Mouse (Mus musculus) forebrain, postnatal 0 days (tissue): Measurements from ENCODE around the gene Sox5. TPM values are rescaled to one million over a fixed set of nuclear protein-coding genes. Genes with fewer than 3 reads are reported as not detected.
A peak's percentile ranks its signal among the peaks of the same experiment; 100 is the strongest.

Source experiments
- ATAC-seq: fragments of 200-750 bp; cut with Nextera tagmentation; 2 replicates; pipeline ENCODE4 v1.8.0; 2017; ENCODE audit warnings: mild to moderate bottlenecking, moderate library complexity
- DNase-seq: peaks from one replicate; pipeline ENCODE4 v3.0.0-alpha.2; 2015
- H3K27ac ChIP-seq: fragments of 300-500 bp; sonication (generic); 2 replicates; pipeline ENCODE4 v1.5.1; 2014; ENCODE audit warnings: low read depth, mild to moderate bottlenecking, antibody characterized with exemption, low read length, moderate library complexity, mixed read lengths
- H3K27me3 ChIP-seq: fragments of 300-500 bp; sonication (generic); 2 replicates; pipeline ENCODE4 v1.6.1; 2014; ENCODE audit warnings: mild to moderate bottlenecking, low read length, mixed read lengths; ENCODE audit not compliant: insufficient read depth
- H3K36me3 ChIP-seq: fragments of 300-500 bp; sonication (generic); 2 replicates; pipeline ENCODE4 v1.6.1; 2014; ENCODE audit warnings: mild to moderate bottlenecking, moderate library complexity; ENCODE audit not compliant: insufficient read depth
- H3K4me1 ChIP-seq: fragments of 300-500 bp; sonication (generic); 2 replicates; pipeline ENCODE4 v1.6.1; 2014; ENCODE audit warnings: antibody characterized with exemption; ENCODE audit not compliant: insufficient read depth
- H3K4me2 ChIP-seq: fragments of 300-500 bp; sonication (generic); 2 replicates; pipeline ENCODE4 v1.6.1; 2014; ENCODE audit warnings: low read depth, mild to moderate bottlenecking, moderate library complexity
- H3K4me3 ChIP-seq: fragments of 300-500 bp; sonication (generic); 2 replicates; pipeline ENCODE4 v1.5.1; 2014; ENCODE audit warnings: low read depth, low read length, mixed read lengths
- H3K9ac ChIP-seq: fragments of 300-500 bp; sonication (generic); 2 replicates; pipeline ENCODE4 v1.6.1; 2014; ENCODE audit warnings: mild to moderate bottlenecking
- H3K9me3 ChIP-seq: fragments of 300-500 bp; sonication (generic); 2 replicates; pipeline ENCODE4 v1.6.1; 2016; ENCODE audit warnings: low read length
- CTCF ChIP-seq: sonication (generic); IDR thresholded peaks from 2 replicates; pipeline ENCODE4 v1.5.1; 2016; ENCODE audit warnings: antibody characterized with exemption, control low read depth, low read depth
- WGBS: fragments of 180-500 bp; shearing (Covaris S2); extraction: QIAGEN DNeasy Blood & Tissue Kit; methylation state at CpG from one replicate; pipeline ENCODE4 v1.1.7; 2014; 5-methylcytosine and 5-hydroxymethylcytosine counted together
- polyA plus RNA-seq: library from polyadenylated mRNA; unstranded; fragments of >200 nt; fragmentation: Nextera tagmentation; extraction: Ambion mirVana; gene quantifications from 2 replicates; pipeline ENCODE4 v1.2.1, GENCODE M21; 2015
- total RNA-seq: library from RNA; depleted of rRNA; stranded (reverse); fragments of >200 nt; gene quantifications from 2 replicates; pipeline ENCODE4 v1.2.3, GENCODE M21; 2014

Gene Sox5
- total and polyA plus RNA-seq, 2 experiments from 2014 or later: 31.6 to 62.8 TPM

DNA sequence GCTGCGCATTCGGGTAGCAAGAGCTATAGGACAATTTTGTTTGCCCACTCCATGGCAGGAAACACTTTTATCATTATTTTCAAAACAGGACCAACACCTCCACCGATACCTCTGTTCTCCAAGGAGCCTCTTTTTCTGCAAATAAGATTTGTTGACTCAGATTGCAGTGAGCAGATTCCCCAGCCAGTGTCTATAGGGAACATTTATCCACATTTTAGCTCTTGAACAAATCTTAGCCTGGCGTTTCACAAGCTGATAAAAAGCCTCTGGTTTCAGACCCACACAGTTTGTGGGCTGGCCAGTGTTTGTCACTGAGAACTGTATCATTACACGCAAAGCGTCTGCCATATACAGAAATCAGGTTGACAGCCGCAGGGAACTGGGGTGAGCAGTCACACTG, 823.4 kb downstream of the Sox5 start:
- no peak for DNase-seq
- ATAC-seq: no peak
- no peak overlapping the region for H3K4me3 ChIP-seq
- TF ChIP-seq CTCF: no peak
- no peaks in the 10 kb centered on the region for H3K9me3 ChIP-seq
- H3K4me1 ChIP-seq: no peaks in the 10 kb centered on the region
- no peaks in the 10 kb centered on the region for H3K36me3 ChIP-seq
- H3K9ac ChIP-seq: no peak overlapping the region
- H3K4me2 ChIP-seq: no peak overlapping the region
- H3K27me3 ChIP-seq: no peaks in the 10 kb centered on the region
- H3K27ac ChIP-seq: no peak overlapping the region
- whole genome bisulfite sequencing: 83% methylated on average over 7 of the region's 7 CpGs

DNA sequence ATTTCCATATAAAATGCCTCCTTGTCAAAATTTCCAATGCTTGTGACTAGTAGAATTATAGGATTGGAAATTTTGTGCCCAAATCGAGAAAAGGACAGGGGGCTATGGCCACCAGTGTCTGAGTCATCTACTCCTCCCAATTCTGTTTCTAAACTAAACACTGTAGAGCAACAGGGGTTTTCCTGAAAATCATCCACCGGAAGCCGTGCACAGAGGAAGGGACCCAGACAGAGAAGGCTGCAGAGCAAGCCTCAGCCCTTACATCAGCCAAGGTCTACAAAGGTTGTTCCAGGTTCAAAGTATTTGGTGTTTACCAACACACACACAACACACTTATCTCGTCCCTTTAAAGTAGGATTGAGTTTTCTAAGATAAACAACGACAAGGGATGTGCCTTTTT, 824.7 kb downstream of the Sox5 start:
- DNase-seq (no peak), ATAC-seq (no peak)
- Histone ChIP-seq H3K9me3 (no peaks in the 10 kb centered on the region), H3K36me3 (no peaks in the 10 kb centered on the region), H3K9ac (no peak overlapping the region), H3K4me3 (no peak overlapping the region), H3K27ac (no peak overlapping the region), H3K4me2 (no peak overlapping the region), H3K27me3 (no peaks in the 10 kb centered on the region), H3K4me1 (no peaks in the 10 kb centered on the region)
- 90% methylated on average over 5 of the region's 5 CpGs for WGBS
- no peak for TF ChIP-seq CTCF

DNA sequence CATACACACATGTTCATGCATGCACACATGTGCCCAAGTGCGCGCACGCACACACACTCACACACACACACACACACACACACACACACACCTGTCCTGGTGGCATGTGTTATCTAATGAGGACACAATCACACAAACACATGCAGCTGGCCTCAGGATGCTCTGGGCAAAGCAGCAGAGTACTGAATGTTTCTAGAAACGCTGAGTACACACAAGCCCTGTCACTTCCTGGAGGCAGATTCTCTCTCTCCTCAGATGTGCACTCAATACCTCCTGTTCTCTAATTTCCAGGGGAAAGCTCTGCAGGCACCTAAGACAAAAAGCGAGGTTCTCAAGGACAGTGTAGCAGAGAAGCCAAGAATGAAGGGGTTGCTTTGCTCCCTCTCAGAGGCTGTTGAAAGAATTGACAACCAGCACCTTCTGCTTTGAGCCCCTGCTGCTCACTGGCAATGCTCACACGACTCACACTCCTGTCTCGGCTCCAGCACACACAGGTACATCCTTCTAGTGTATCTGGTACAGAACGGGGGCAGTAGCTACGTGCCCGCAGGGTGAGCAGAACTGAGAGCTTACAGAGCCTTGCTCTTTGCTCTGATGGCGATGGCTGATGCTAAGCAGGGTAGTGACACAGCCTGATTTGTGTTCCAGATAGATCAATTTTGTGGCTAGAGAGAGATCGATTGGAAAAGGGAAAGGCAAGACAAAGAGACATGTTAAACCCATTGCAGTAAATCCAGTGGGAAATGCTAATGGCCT, 833.0 kb downstream of the Sox5 start:
- H3K4me1 ChIP-seq: no peaks in the 10 kb centered on the region
- WGBS: 63% methylated on average over 12 of the region's 12 CpGs
- no peaks in the 10 kb centered on the region for H3K27me3 ChIP-seq
- no peak overlapping the region for H3K9ac ChIP-seq
- no peak overlapping the region for H3K4me3 ChIP-seq
- TF ChIP-seq CTCF: no peak
- no peak overlapping the region for H3K4me2 ChIP-seq
- no peaks in the 10 kb centered on the region for H3K9me3 ChIP-seq
- H3K36me3 ChIP-seq: no peaks in the 10 kb centered on the region
- H3K27ac ChIP-seq: no peak overlapping the region
- ATAC-seq: no peak
- no peak for DNase-seq

DNA sequence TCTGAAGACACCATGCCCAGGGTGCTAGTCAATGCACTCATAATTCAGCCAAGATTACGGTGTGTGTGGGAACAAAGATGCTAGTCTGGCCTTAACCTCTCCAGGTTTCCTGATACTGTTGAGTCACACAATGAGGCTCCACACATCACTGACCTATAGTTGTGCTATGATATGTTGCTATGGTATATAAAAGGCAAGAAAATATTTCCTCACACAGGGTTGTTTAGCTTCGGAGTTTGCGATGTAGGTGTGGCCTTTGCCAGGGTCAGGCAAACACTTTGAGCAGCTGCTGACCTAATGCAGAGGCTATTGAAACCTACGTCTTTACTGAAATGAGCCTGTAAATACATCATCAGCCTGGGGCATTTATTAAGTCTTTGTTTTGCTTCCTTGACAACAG, 833.7 kb downstream of the Sox5 start:
- no peaks in the 10 kb centered on the region for H3K36me3 ChIP-seq
- ATAC-seq: no peak
- no peaks in the 10 kb centered on the region for H3K9me3 ChIP-seq
- no peak overlapping the region for H3K4me2 ChIP-seq
- H3K4me3 ChIP-seq: no peak overlapping the region
- H3K4me1 ChIP-seq: no peaks in the 10 kb centered on the region
- no peak overlapping the region for H3K27ac ChIP-seq
- no peak for TF ChIP-seq CTCF
- WGBS: 79% methylated on average over 4 of the region's 4 CpGs
- H3K9ac ChIP-seq: no peak overlapping the region
- no peaks in the 10 kb centered on the region for H3K27me3 ChIP-seq
- no peak for DNase-seq

DNA sequence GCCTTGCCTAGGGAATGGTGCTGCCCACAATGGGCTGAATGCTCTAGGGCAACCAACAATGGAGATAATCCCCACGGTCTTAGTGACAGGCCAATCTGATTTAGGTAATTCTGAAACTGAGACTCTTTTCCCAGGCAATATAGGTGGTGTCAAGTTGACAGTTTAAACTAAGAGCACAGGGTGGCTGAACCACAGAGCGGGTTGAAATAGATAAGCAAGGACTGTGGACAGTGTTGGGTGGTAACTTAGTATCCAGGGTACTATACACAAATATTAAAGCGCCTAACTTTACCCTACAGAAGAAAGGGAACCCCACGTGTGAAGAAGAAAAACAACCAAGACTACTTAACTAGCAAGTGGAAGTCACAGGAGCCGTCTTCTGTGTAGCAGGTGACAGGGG, 838.7 kb downstream of the Sox5 start:
- H3K9me3 ChIP-seq: no peaks in the 10 kb centered on the region
- ATAC-seq: no peak
- H3K4me1 ChIP-seq: no peaks in the 10 kb centered on the region
- DNase-seq: no peak
- H3K4me3 ChIP-seq: no peak overlapping the region
- no peaks in the 10 kb centered on the region for H3K36me3 ChIP-seq
- TF ChIP-seq CTCF: no peak
- H3K4me2 ChIP-seq: no peak overlapping the region
- 84% methylated on average over 5 of the region's 5 CpGs for WGBS
- no peak overlapping the region for H3K9ac ChIP-seq
- H3K27me3 ChIP-seq: no peaks in the 10 kb centered on the region
- no peak overlapping the region for H3K27ac ChIP-seq

DNA sequence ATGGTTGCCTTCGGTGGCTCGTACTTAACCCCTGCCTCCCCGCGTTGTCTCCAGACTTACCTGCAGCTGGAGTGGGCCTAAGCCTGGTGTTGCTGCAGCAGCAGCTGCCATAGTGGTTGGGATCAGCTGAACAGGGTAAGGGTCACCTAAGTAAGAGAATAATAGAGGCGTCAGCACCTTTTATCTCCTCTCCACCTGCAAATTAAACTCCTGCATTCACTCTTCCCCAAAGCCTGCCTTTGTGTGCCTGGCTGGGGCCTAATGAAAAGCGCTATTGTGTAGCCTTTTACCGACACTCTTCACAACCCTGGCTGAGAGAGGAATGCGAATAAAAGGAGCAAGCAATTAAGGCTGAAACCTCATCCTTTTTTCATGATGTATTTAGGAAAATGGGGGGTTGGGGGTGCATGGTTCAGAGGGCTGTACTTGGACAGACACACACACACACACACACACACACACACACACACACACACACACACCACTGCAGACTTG, 840.4 kb downstream of the Sox5 start:
- no peak overlapping the region for H3K9ac ChIP-seq
- 0 out of 2 replicates have a peak overlapping the region, but pooled peaks have one; percentile 0 for H3K27ac ChIP-seq
- H3K9me3 ChIP-seq: no peaks in the 10 kb centered on the region
- TF ChIP-seq CTCF: no peak
- 13% methylated on average over 8 of the region's 8 CpGs for WGBS
- DNase-seq (peak; percentile 25), ATAC-seq (no peak)
- no peaks in the 10 kb centered on the region for H3K36me3 ChIP-seq
- H3K27me3 ChIP-seq: no peaks in the 10 kb centered on the region
- no peaks in the 10 kb centered on the region for H3K4me1 ChIP-seq
- no peak overlapping the region for H3K4me2 ChIP-seq
- no peak overlapping the region for H3K4me3 ChIP-seq

DNA sequence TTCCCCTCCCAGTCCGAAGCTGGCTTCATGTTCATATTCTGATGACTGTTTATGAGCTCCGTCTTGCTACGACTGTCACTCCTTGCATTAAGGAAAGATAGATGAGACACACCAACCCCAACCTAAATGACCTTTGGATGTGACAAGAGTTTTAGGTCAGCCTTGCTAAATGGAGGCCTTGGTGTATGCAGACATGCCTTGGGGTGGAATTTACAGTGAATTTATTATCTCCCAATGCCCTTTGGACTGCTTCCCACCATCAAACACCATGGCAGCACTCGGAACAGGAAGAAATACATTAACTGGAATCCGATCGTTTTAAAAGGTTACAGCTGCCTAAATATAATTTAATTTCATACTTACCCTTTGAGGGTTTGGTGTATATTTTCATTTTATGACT, 858.6 kb downstream of the Sox5 start:
- Histone ChIP-seq H3K27me3 (no peaks in the 10 kb centered on the region), H3K4me3 (no peak overlapping the region), H3K9me3 (no peaks in the 10 kb centered on the region), H3K4me1 (no peaks in the 10 kb centered on the region), H3K4me2 (no peak overlapping the region), H3K9ac (no peak overlapping the region), H3K36me3 (no peaks in the 10 kb centered on the region), H3K27ac (no peak overlapping the region)
- ATAC-seq (no peak), DNase-seq (no peak)
- WGBS: 87% methylated on average over 6 of the region's 6 CpGs
- no peak for TF ChIP-seq CTCF
